Mouse (Mus musculus): ENCODE results near the gene Tek.

DNA sequence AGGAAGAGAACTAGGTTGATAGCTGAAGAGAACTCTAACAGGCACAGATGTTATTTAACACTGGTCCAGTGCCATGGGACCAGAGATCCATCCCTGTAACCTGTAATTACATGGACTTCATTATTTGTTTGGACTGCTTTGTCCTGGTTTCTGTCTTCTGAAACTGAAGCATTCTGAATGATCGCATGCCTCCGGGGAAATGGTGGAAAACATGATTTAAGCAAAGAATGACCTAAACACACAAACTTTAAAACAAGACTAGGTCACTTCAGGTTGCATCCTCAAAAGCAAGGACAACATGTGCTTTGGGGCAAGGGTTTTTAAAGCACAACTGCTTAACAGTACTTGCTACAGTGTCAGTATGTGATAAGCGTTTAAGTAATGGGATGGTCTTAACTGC is 8.2 kb downstream of the Tek start:
- TF ChIP-seq EP300 (IDR thresholded peaks at IDR 0.05; ENCODE audit: low read depth) (no peak), CTCF (IDR thresholded peaks at IDR 0.05; ENCODE audit: low read depth) (no peak)

All from heart, postnatal 0 days (tissue).